Mouse (Mus musculus) macrophage (primary cell): Measurements from ENCODE around the gene Mrs2. TPM values are rescaled to one million over a fixed set of nuclear protein-coding genes. Genes with fewer than 3 reads are reported as not detected.

Source experiments
- H3K27ac ChIP-seq: fragments of 350-480 bp; formaldehyde crosslinking; 2 replicates; pipeline ENCODE4 v1.9.0; 2021
- H3K36me3 ChIP-seq: fragments of 350-480 bp; formaldehyde crosslinking; 2 replicates; pipeline ENCODE4 v1.9.0; 2021; ENCODE audit errors: inconsistent target
- H3K4me3 ChIP-seq: fragments of 350-480 bp; formaldehyde crosslinking; 2 replicates; pipeline ENCODE4 v1.9.0; 2021; ENCODE audit errors: inconsistent target
- H3K79me2 ChIP-seq: fragments of 350-480 bp; formaldehyde crosslinking; 2 replicates; pipeline ENCODE4 v1.9.0; 2021; ENCODE audit errors: inconsistent target
- WGBS: methylation state at CpG from one replicate; pipeline ENCODE4 v1.1.7; 2026; ENCODE audit warnings: inconsistent platforms; ENCODE audit not compliant: missing documents; 5-methylcytosine and 5-hydroxymethylcytosine counted together
- polyA plus RNA-seq: library from polyadenylated mRNA; stranded (reverse); fragments of 250-400 nt; gene quantifications from 3 replicates; pipeline ENCODE4 v1.2.4, GENCODE M21; 2018; ENCODE audit warnings: inconsistent platforms

Gene Mrs2
- polyA plus RNA-seq, 1 experiment from 2014 or later, result 13.4 TPM

DNA sequence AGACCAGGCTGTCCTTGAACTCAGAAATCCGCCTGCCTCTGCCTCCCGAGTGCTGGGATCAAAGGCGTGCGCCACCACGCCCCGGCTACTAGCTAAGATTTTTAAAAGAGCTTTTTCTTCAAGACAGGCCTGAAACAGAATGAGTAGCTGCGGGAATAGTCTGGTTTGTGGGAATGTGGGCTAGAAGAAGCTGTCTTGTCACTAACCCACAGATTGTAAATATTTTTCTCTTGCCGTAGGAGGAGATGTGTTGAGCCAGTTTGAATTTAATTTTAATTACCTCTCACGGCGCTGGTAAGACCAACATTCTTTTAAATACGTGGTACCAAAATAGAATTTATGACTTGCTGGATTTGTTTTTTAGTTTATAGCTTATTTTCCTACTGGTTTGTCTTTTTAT lies 61.5 kb downstream of the Mrs2 start:
- H3K27ac ChIP-seq, result no peak overlapping the region
- H3K4me3 ChIP-seq, result no peak overlapping the region
- H3K79me2 ChIP-seq, result no peaks in the 10 kb centered on the region
- 96% methylated on average over 11 of the region's 11 CpGs for WGBS
- H3K36me3 ChIP-seq, result no peaks in the 10 kb centered on the region

DNA sequence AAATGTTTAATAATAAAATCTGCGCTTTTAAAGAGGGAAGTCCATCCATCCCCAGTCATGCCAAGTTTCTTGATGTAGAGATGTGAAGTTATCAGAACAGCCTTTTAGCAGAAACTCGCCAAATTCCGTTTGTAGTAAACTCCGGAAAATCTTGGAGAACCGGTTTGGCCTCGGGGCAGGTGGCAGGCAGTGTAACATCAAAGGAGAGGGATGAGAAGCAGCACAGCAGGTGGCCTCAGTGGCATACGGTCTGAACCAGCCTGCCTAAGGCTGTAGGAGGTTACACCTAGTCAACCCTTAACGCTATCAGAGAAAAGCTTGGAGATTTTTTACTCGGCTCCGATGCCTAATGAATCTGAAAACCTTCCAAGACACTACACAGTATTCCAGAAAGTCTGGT lies 64.7 kb downstream of the Mrs2 start:
- Histone ChIP-seq H3K79me2 (no peaks in the 10 kb centered on the region), H3K36me3 (no peaks in the 10 kb centered on the region), H3K4me3 (no peak overlapping the region), H3K27ac (no peak overlapping the region)
- WGBS, result 54% methylated on average over 10 of the region's 10 CpGs

- Histone ChIP-seq H3K27ac (no peak overlapping the region), H3K79me2 (no peaks in the 10 kb centered on the region), H3K4me3 (no peak overlapping the region), H3K36me3 (no peaks in the 10 kb centered on the region)
- WGBS, result 70% methylated on average over 11 of the region's 11 CpGs
Measured at GRCm38 (mm10) chr13:24955091-24955490, 65.1 kb downstream of the Mrs2 start.

GRCm38 (mm10) chr13:24952659-24953058 lies 67.5 kb downstream of the Mrs2 start:
- Histone ChIP-seq H3K36me3 (no peaks in the 10 kb centered on the region), H3K27ac (no peak overlapping the region), H3K79me2 (no peaks in the 10 kb centered on the region), H3K4me3 (no peak overlapping the region)
- WGBS, result 95% methylated on average over 7 of the region's 7 CpGs

GRCm38 (mm10) chr13:24948870-24949269 lies 71.3 kb downstream of the Mrs2 start:
- WGBS, result 86% methylated on average over 6 of the region's 6 CpGs
- no peak overlapping the region for H3K27ac ChIP-seq

GRCm38 (mm10) chr13:24947158-24947557 lies 73.0 kb downstream of the Mrs2 start:
- Histone ChIP-seq H3K36me3 (no peaks in the 10 kb centered on the region), H3K27ac (no peak overlapping the region), H3K4me3 (no peak overlapping the region), H3K79me2 (no peaks in the 10 kb centered on the region)
- 93% methylated on average over 5 of the region's 5 CpGs for WGBS

More at GRCm38 (mm10) chr13:24948870-24949269, 71.3 kb downstream of the Mrs2 start:
- Histone ChIP-seq H3K4me3 (no peak overlapping the region), H3K79me2 (no peaks in the 10 kb centered on the region), H3K36me3 (no peaks in the 10 kb centered on the region)

DNA sequence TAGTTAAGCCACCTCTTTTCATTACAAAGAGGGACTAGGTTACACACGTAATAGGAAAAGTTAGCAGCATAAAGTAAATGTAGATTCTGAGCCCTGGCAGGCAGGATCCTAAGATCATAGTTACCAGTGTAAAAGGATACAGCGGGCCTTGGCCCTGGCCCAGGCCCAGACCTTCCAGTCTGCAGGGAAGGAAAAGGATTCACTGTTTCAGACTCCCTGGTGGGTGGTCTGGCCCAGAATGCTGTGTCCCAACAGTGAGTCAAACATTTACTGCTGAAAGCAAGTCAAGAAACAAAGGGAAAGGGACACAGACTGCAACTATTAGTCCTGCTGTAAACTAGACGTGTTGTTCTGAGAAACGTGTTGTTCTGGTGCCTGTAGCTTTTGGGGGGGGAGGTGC lies 74.6 kb downstream of the Mrs2 start:
- Histone ChIP-seq H3K27ac (no peak overlapping the region), H3K4me3 (no peak overlapping the region), H3K79me2 (no peaks in the 10 kb centered on the region), H3K36me3 (no peaks in the 10 kb centered on the region)
- WGBS, result 86% methylated on average over 4 of the region's 4 CpGs

DNA sequence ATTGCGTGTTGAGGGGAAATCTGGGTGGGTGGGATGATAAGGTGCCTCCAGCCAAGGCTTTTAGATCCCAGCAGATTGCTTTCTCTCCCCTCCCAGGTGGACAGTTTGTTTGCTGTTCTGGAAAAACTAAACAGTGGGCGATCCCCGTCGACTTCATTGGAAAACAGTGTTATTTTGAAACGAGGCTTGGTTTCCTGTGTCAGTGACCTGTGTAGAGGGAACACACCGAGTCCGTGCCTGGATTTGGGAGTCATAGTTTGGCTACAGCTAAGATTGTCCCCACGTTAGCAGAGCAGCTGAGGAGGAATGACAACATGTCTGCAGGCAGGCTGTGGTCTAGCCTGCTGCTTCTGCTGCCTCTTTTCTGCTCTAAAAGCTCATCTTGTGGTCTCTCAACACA lies 76.9 kb downstream of the Mrs2 start:
- whole genome bisulfite sequencing, result 79% methylated on average over 8 of the region's 8 CpGs
- Histone ChIP-seq H3K27ac (no peak overlapping the region), H3K79me2 (no peaks in the 10 kb centered on the region), H3K4me3 (no peak overlapping the region), H3K36me3 (no peaks in the 10 kb centered on the region)

GRCm38 (mm10) chr13:24942512-24943282 lies 77.5 kb downstream of the Mrs2 start, which contains the start of gene Gpld1:
Gpld1 (plus strand) TSS chr13:24943152.
- H3K27ac ChIP-seq, result no peak within 1 kb of the TSS
- H3K79me2 ChIP-seq, result no peaks in the 10 kb centered on the region
- no peaks in the 10 kb centered on the region for H3K36me3 ChIP-seq
- H3K4me3 ChIP-seq, result no peak within 1 kb of the TSS
- 45% methylated on average over 17 of the region's 17 CpGs for WGBS

- H3K4me3 ChIP-seq, result no peak overlapping the region
- H3K79me2 ChIP-seq, result no peaks in the 10 kb centered on the region
- 93% methylated on average over 9 of the region's 9 CpGs for WGBS
- H3K27ac ChIP-seq, result no peak overlapping the region
- no peaks in the 10 kb centered on the region for H3K36me3 ChIP-seq
Measured at GRCm38 (mm10) chr13:24939472-24939871, 80.7 kb downstream of the Mrs2 start.

DNA sequence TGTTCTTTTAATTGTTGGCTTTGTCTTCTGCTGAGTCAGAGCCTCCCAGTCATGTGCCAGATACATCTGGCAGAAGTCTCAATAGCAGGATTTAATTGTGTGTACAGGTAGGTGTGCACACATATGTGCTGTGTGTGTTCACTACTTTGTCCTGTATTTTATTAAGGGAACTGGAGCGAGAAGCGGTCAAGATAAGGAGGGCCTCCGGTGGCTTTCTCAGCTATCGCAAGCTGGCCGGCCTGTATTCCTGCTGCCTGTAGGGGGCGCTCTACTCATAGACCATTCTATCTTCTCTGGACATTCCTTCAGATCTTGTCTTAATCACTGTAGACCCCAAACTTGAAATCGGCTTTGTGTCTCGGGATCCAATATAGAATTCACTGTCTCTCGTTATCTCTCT lies 81.5 kb downstream of the Mrs2 start:
- Histone ChIP-seq H3K36me3 (no peaks in the 10 kb centered on the region), H3K27ac (no peak overlapping the region), H3K79me2 (no peaks in the 10 kb centered on the region), H3K4me3 (no peak overlapping the region)
- WGBS, result 20% methylated on average over 9 of the region's 9 CpGs

DNA sequence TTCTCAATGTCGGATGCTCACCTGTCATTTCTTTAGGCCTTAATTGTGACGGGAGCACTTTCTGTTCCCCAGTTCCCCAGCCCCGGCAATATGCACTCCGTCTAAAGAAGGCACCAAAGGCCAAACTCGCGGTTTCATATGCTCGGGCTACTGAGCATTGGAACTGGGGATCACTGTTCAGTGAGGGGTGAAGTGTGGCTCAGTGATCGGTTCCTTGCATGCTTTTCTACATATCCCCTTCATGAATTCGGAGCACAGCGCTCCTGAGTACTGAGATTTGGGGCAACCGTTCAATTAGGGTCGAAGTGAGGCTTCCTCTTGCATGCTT lies 82.4 kb downstream of the Mrs2 start:
- Histone ChIP-seq H3K79me2 (no peaks in the 10 kb centered on the region), H3K4me3 (peak overlapping the region; percentile 20; the same call in 1 of the 2 replicates), H3K27ac (no peak overlapping the region), H3K36me3 (no peaks in the 10 kb centered on the region)
- WGBS, result 24% methylated on average over 12 of the region's 12 CpGs

Other genes starting within 250 kb of the Mrs2 start
- gene BC005537, start 218.7 kb downstream of the Mrs2 start, polyA plus RNA-seq, result 285 to 668 TPM (median 308 TPM) in 3 replicates
- gene Acot13, start 188.8 kb downstream of the Mrs2 start, polyA plus RNA-seq, result 55.9 to 94.5 TPM (median 88.0 TPM) in 3 replicates
- gene Tdp2, start 188.7 kb downstream of the Mrs2 start, polyA plus RNA-seq, result 15.5 to 19.5 TPM (median 17.7 TPM) in 3 replicates
- not detected in 3 replicates for gene D130043K22Rik, start 175.2 kb downstream of the Mrs2 start, polyA plus RNA-seq
- 0.52 to 0.66 TPM (median 0.62 TPM) in 3 replicates for gene Aldh5a1, start 82.7 kb downstream of the Mrs2 start, polyA plus RNA-seq
- 0.20 to 0.33 TPM in 2 of 3 replicates, not detected in the other for gene Gpld1, start 77.2 kb downstream of the Mrs2 start, polyA plus RNA-seq
- not detected in 3 replicates for gene Dcdc2a, start 35.6 kb upstream of the Mrs2 start, polyA plus RNA-seq